Mouse (Mus musculus) lung, postnatal 0 days (tissue): ENCODE measurements at regions not wholly inside any gene's neighbourhood (a gene's known extent, or its start where the extent isn't known, plus 50 kb on each side); places are given as distances from the start of the nearest gene placed in this dataset.
A peak's percentile ranks its signal among the peaks of the same experiment; 100 is the strongest.

Experiments used
- ATAC-seq: fragments of 200-750 bp; cut with Nextera tagmentation; 2 replicates; pipeline ENCODE4 v1.8.0; 2017; ENCODE audit warnings: moderate library complexity
- DNase-seq: peaks from one replicate; pipeline ENCODE4 v3.0.0-alpha.2; 2016; ENCODE audit warnings: low spot score
- H3K27ac ChIP-seq: fragments of 300-500 bp; sonication (generic); 2 replicates; pipeline ENCODE4 v1.5.1; 2014; ENCODE audit warnings: antibody characterized with exemption, mild to moderate bottlenecking, low read length, mixed read lengths
- H3K27me3 ChIP-seq: fragments of 300-500 bp; sonication (generic); replicated peaks from 2 replicates; pipeline ENCODE4 v1.6.1; 2014; ENCODE audit warnings: low read length, mixed read lengths; ENCODE audit not compliant: insufficient read depth
- H3K36me3 ChIP-seq: fragments of 300-500 bp; sonication (generic); 2 replicates; pipeline ENCODE4 v1.6.1; 2014; ENCODE audit warnings: low read length, mixed read lengths; ENCODE audit not compliant: insufficient read depth
- H3K4me1 ChIP-seq: fragments of 300-500 bp; sonication (generic); 2 replicates; pipeline ENCODE4 v1.6.1; 2014; ENCODE audit warnings: antibody characterized with exemption, low read depth, low read length, mixed read lengths; ENCODE audit not compliant: insufficient read depth
- H3K4me2 ChIP-seq: fragments of 300-500 bp; sonication (generic); replicated peaks from 2 replicates; pipeline ENCODE4 v1.6.1; 2014; ENCODE audit warnings: low read depth, mild to moderate bottlenecking, low read length, moderate library complexity, mixed read lengths
- H3K4me3 ChIP-seq: fragments of 300-500 bp; sonication (generic); 2 replicates; pipeline ENCODE4 v1.5.1; 2014; ENCODE audit warnings: low read depth, low read length
- H3K9ac ChIP-seq: fragments of 300-500 bp; sonication (generic); replicated peaks from 2 replicates; pipeline ENCODE4 v1.6.1; 2014; ENCODE audit warnings: low read depth, mild to moderate bottlenecking
- H3K9me3 ChIP-seq: fragments of 300-500 bp; sonication (generic); 2 replicates; pipeline ENCODE4 v1.6.1; 2016; ENCODE audit warnings: low read length, mixed read lengths
- CTCF ChIP-seq: IDR thresholded peaks from 2 replicates; pipeline ENCODE4 v1.5.1; 2016; ENCODE audit warnings: antibody characterized with exemption, mild to moderate bottlenecking
- EP300 ChIP-seq: IDR thresholded peaks from 2 replicates; pipeline ENCODE4 v1.6.1; 2016; ENCODE audit warnings: antibody characterized with exemption, mild to moderate bottlenecking, control low read depth
- WGBS: fragments of 180-500 bp; shearing (Covaris S2); extraction: QIAGEN DNeasy Blood & Tissue Kit; methylation state at CpG from one replicate; pipeline ENCODE4 v1.1.7; 2014; 5-methylcytosine and 5-hydroxymethylcytosine counted together

GRCm38 (mm10) chr7:145051616-145052015 is 111.9 kb upstream of the Ccnd1 start:
- no peaks in the 10 kb centered on the region for H3K36me3 ChIP-seq
- H3K4me2 ChIP-seq, result no peak overlapping the region

GRCm38 (mm10) chr7:145050729-145051128 is 111.0 kb upstream of the Ccnd1 start:
- Histone ChIP-seq H3K4me2 (no peak overlapping the region), H3K36me3 (no peaks in the 10 kb centered on the region), H3K4me1 (peaks cover 10% of the 10 kb centered on the region; the same call in 1 of the 2 replicates), H3K27ac (no peak overlapping the region), H3K4me3 (no peak overlapping the region), H3K9me3 (no peaks in the 10 kb centered on the region), H3K9ac (no peak overlapping the region), H3K27me3 (no peaks in the 10 kb centered on the region)
- no peak for TF ChIP-seq EP300
- TF ChIP-seq CTCF, result no peak
- DNase-seq, result no peak
- no peak for ATAC-seq
- 79% methylated on average over 3 of the region's 3 CpGs for WGBS

More at GRCm38 (mm10) chr7:145051616-145052015, 111.9 kb upstream of the Ccnd1 start:
- TF ChIP-seq EP300, result 0 out of 2 replicates have a peak, but pooled peaks have one; percentile 20
- TF ChIP-seq CTCF, result no peak
- no peak for ATAC-seq
- H3K4me1 ChIP-seq, result peaks cover 10% of the 10 kb centered on the region; the same call in 1 of the 2 replicates
- peak; percentile 61 for DNase-seq
- no peaks in the 10 kb centered on the region for H3K27me3 ChIP-seq
- no peaks in the 10 kb centered on the region for H3K9me3 ChIP-seq
- H3K9ac ChIP-seq, result no peak overlapping the region
- H3K4me3 ChIP-seq, result no peak overlapping the region
- H3K27ac ChIP-seq, result no peak overlapping the region

GRCm38 (mm10) chr7:145048481-145048877 is 108.8 kb upstream of the Ccnd1 start:
- no peaks in the 10 kb centered on the region for H3K27me3 ChIP-seq
- no peaks in the 10 kb centered on the region for H3K9me3 ChIP-seq
- H3K36me3 ChIP-seq, result no peaks in the 10 kb centered on the region
- WGBS, result 51% methylated on average over 5 of the region's 5 CpGs
- peaks cover 10% of the 10 kb centered on the region; the same call in 1 of the 2 replicates for H3K4me1 ChIP-seq
- H3K27ac ChIP-seq, result 0 out of 2 replicates have a peak overlapping the region, but pooled peaks have one; percentile 11
- TF ChIP-seq EP300 (peak; percentile 96), CTCF (no peak)
- H3K4me3 ChIP-seq, result no peak overlapping the region
- ATAC-seq (peak; percentile 42), DNase-seq (peak; percentile 59)
- no peak overlapping the region for H3K4me2 ChIP-seq
- no peak overlapping the region for H3K9ac ChIP-seq

DNA sequence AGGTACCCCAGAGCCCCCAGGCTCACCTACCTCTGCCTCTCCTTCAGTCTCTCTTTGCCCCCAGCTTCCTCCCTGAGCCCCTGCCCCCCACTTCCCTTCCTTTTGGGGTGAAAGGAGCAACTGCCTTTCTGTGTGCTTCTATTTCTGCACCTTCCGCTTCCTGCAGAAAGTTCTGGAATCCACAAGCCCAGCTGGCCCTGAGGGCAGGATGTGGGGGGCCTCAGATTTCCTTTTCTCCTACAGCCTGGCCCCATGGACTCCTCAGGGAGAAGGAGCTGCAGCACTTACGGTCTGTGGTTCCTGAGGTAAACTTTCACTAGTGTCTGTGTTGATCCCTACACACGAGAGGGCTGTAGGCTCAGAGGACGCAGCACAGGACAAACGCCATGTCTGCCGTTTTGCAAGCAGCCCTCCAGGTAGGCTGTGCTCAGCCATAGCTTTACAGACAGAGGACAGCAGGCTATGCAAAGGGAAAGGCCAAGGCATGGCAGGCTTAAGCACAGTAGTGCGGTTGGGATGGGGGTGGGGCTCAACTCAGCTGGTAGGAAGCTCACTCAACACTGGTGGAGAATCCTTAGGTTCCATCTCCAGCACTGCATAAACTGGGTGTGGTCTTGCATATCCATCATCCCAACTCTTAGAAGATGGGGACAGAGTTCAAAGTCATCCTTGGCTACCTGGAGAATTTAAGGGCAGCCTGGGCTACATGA is 108.2 kb upstream of the Ccnd1 start:
- Histone ChIP-seq H3K4me2 (no peak overlapping the region), H3K27ac (peak overlapping the region; percentile 11; the same call in 1 of the 2 replicates), H3K27me3 (no peaks in the 10 kb centered on the region), H3K4me3 (no peak overlapping the region), H3K36me3 (no peaks in the 10 kb centered on the region), H3K9me3 (no peaks in the 10 kb centered on the region), H3K4me1 (peaks cover 10% of the 10 kb centered on the region; the same call in 1 of the 2 replicates), H3K9ac (no peak overlapping the region)
- peak; percentile 10 for DNase-seq
- no peak for ATAC-seq
- 52% methylated on average over 7 of the region's 7 CpGs for WGBS
- TF ChIP-seq CTCF, result no peak
- TF ChIP-seq EP300, result no peak

- ATAC-seq (peak; percentile 56), DNase-seq (peak; percentile 53)
- no peak overlapping the region for H3K9ac ChIP-seq
- no peaks in the 10 kb centered on the region for H3K27me3 ChIP-seq
- H3K4me1 ChIP-seq, result peaks cover 10% of the 10 kb centered on the region; the same call in 1 of the 2 replicates
- no peak overlapping the region for H3K27ac ChIP-seq
- TF ChIP-seq CTCF (no peak), EP300 (peak; percentile 68)
- H3K4me3 ChIP-seq, result no peak overlapping the region
- H3K4me2 ChIP-seq, result no peak overlapping the region
- WGBS, result 45% methylated on average over 1 of the region's 1 CpGs
- H3K36me3 ChIP-seq, result no peaks in the 10 kb centered on the region
- no peaks in the 10 kb centered on the region for H3K9me3 ChIP-seq
Observed at GRCm38 (mm10) chr7:145045230-145045629, 105.5 kb upstream of the Ccnd1 start.

DNA sequence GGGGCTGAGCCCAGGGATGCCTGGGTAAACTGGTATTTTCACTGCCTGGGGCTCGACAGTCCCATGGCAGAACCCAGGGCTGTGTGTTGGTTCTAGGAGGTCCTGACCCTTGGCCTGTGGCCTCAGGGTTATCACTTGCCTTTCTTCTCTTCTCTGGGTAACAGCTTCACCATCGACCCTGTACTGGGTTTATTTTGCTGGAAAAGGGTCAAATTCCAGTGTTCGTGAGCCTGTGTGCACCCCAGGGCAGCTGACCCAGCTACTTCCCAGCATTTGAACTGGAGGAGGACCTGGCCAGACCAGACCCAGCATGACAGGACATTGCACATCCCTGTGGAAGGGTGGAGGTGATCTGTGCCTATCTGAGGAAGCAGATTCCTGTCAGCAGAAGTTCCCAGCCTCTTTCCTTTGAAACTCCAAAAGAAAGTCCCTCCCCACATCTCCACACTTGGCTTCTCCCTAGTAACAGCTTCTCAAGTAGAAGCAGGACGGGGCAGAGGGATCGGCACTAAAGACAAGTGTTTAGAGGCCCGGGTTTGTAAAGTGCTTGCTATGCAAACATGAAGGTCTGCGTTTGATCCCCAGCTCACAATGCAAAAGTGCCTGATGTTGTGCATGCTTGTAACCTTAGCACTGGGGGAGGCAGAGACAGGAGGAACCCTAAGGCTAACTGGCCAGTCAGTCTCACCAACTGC is 103.9 kb upstream of the Ccnd1 start:
- H3K27ac ChIP-seq, result no peak overlapping the region
- H3K9me3 ChIP-seq, result no peaks in the 10 kb centered on the region
- H3K4me3 ChIP-seq, result no peak overlapping the region
- no peaks in the 10 kb centered on the region for H3K27me3 ChIP-seq
- peaks cover 10% of the 10 kb centered on the region; the same call in 1 of the 2 replicates for H3K4me1 ChIP-seq
- ATAC-seq, result peak; percentile 25
- H3K36me3 ChIP-seq, result no peaks in the 10 kb centered on the region
- H3K9ac ChIP-seq, result no peak overlapping the region
- TF ChIP-seq EP300 (no peak), CTCF (no peak)
- 25% methylated on average over 7 of the region's 7 CpGs for WGBS
- DNase-seq, result peak; percentile 53
- no peak overlapping the region for H3K4me2 ChIP-seq
